Mouse (Mus musculus) spleen, adult 2 months (tissue): ENCODE results near the gene Sstr3. TPM values are rescaled to one million over a fixed set of nuclear protein-coding genes. Genes with fewer than 3 reads are reported as not detected.

Experiments used
- DNase-seq, 2 experiments: peaks; one replicate each; pipeline versions ENCODE4 v3.0.0 to v3.0.0-alpha.2; 2012 to 2021; ENCODE audit warnings: low spot score in 2 of 2, low read depth in 1 of 2
- H3K27ac ChIP-seq: fragments of 200-500 bp; 2 replicates; pipeline ENCODE4 v1.5.1; 2012; ENCODE audit warnings: low read length, inconsistent platforms; ENCODE audit not compliant: insufficient read depth
- H3K27me3 ChIP-seq: fragments of 200-500 bp; 2 replicates; pipeline ENCODE4 v1.6.1; 2012; ENCODE audit warnings: mild to moderate bottlenecking, moderate library complexity, low read length, inconsistent platforms; ENCODE audit not compliant: control insufficient read depth, insufficient read depth
- H3K36me3 ChIP-seq: fragments of 200-500 bp; 2 replicates; pipeline ENCODE4 v1.6.1; 2012; ENCODE audit warnings: mild to moderate bottlenecking, low read length, inconsistent platforms; ENCODE audit not compliant: control insufficient read depth, insufficient read depth
- H3K4me1 ChIP-seq: fragments of 200-500 bp; 2 replicates; pipeline ENCODE4 v1.6.1; 2011; ENCODE audit warnings: inconsistent platforms; ENCODE audit not compliant: control insufficient read depth, insufficient read depth, insufficient read length
- H3K4me3 ChIP-seq: fragments of 200-500 bp; 2 replicates; pipeline ENCODE4 v1.5.1; 2011; ENCODE audit warnings: mild to moderate bottlenecking, inconsistent platforms; ENCODE audit not compliant: insufficient read depth, insufficient read length; ENCODE audit errors: extremely low read depth
- CTCF ChIP-seq: fragments of 200-500 bp; IDR thresholded peaks from 2 replicates; pipeline ENCODE4 v1.5.1; 2011; ENCODE audit warnings: mild to moderate bottlenecking, inconsistent platforms; ENCODE audit not compliant: insufficient read depth, insufficient read length, insufficient replicate concordance; ENCODE audit errors: extremely low read depth
- POLR2A ChIP-seq: fragments of 200-500 bp; IDR thresholded peaks from 2 replicates; pipeline ENCODE4 v1.6.1; 2011; ENCODE audit warnings: low read depth, low read length, inconsistent platforms
- WGBS: fragments of 180-500 bp; shearing (Covaris S2); methylation state at CpG from one replicate; pipeline ENCODE4 v1.1.7; 2018; 5-methylcytosine and 5-hydroxymethylcytosine counted together
- polyA plus RNA-seq: library from polyadenylated mRNA; depleted of rRNA; stranded (reverse); fragments of >200 nt; gene quantifications from 2 replicates; pipeline ENCODE4 v1.2.3, GENCODE M21; 2012

The Sstr3 gene
- polyA plus RNA-seq, 1 experiment, result 0.26 TPM

DNA sequence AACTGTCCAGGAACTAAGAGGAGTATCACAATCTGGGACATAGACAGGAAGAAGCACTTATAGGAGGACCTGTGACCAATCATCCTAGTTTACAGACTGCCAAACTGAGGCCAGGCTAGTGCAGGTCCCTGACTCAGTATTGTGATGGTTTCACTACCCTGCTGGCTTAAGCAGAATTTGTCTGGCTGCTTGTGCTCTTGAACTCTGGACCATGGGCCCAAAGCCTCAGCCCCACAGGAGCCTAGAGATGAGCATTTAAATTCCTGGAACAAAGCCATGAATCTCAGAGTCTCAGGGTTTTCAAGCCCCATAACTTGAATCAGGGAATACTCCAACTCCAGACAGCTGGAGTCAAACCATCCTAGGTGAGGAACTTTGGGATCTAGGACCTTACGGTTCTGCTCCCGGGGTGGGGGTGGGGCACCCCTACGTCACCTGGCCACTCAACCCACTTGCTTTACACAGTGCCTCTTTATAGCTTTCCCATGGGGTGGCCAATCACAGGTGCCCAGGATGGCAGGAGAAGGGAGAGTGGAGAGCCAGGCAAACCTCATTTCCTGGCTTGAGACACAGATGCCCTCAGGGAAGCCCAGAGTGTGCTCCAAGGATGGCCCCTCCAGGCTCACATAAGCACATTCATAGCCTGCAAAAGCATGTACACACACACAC is 2.3 kb downstream of the Sstr3 start:
- Histone ChIP-seq H3K27me3 (no peaks in the 10 kb centered on the region), H3K36me3 (no peaks in the 10 kb centered on the region), H3K4me1 (no peaks in the 10 kb centered on the region), H3K27ac (no peak overlapping the region), H3K4me3 (no peak overlapping the region)
- WGBS, result 92% methylated on average over 3 of the region's 3 CpGs
- DNase-seq, result no peak
- no peak for TF ChIP-seq CTCF
- TF ChIP-seq POLR2A, result no peak

DNA sequence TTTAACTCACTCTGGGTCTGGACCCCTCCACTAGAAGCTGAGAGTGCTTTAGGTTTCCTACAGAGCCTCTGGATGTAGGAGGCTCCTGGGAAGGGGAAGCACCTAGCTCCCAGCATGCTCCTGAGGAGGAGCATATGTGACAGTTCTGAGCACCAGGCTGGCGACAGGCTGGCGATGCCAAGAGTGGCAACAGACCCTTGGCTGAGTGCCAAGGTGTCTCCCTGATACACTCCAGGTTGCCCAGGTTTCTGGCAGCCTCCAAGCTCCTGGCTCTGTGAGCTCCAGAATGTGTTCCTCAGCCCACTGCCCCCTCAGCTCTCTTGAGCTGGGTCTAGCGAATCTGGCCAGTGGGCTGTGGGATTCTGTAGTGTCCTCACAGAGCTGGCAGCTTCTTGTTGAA is 2.9 kb downstream of the Sstr3 start:
- no peak overlapping the region for H3K4me3 ChIP-seq
- TF ChIP-seq CTCF (no peak), POLR2A (no peak)
- H3K27ac ChIP-seq, result no peak overlapping the region
- no peak for DNase-seq
- no peaks in the 10 kb centered on the region for H3K27me3 ChIP-seq
- no peaks in the 10 kb centered on the region for H3K36me3 ChIP-seq
- no peaks in the 10 kb centered on the region for H3K4me1 ChIP-seq
- WGBS, result 68% methylated on average over 3 of the region's 3 CpGs

DNA sequence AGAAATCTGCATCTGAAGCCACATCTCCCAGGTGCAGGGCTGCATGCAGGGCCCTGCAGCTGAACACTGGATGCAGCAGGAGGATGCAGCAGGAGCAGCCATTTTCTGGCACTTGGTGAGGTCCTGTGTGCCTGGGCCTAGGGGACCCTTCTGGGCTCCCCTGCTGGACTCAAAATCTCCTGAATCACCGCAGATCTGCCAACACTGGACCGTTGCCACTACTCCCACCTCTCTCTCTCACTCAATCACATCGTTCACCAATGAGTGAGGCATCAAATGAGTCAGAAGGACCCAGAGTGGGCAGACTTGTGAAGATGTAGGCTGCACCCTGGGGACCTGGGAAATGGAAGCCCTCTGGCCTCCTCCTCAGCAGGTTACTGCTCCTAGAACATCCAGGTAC is 3.4 kb downstream of the Sstr3 start:
- no peak for DNase-seq
- Histone ChIP-seq H3K4me3 (no peak overlapping the region), H3K27me3 (no peaks in the 10 kb centered on the region), H3K4me1 (no peaks in the 10 kb centered on the region), H3K27ac (no peak overlapping the region), H3K36me3 (no peaks in the 10 kb centered on the region)
- 86% methylated on average over 3 of the region's 3 CpGs for WGBS
- TF ChIP-seq CTCF (no peak), POLR2A (no peak)

DNA sequence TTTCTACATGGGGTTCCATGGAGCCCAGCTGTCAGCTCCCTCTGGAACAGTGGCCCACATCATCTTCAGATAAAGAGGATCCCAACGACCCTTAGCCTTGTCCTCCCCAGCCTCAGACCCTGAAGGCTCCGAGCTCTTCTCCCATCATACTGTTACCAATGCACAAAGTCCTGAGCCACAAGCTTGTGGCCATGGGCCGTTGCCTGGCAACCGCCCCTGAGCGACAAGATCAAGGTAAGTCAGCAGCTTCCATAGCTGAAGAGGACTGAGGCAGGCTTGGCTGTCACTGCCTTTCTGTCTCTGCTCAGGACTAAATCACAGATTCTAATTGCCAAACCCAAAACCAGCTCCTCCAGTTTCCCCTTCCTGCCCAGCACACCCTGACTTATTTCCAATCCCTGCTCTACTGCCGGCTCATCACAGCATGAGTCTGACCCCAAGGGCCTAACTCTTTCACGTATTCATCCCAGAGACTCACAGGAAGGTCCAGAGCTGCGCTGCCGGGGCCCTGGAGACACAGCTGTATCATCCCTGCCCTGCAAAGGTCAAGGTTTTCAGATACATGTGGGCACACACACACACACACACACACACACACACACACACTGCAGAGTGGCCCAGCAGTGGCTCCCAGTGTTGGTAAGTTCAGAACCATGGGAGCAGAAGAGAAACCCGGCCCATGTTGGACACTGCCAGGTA is 8.6 kb downstream of the Sstr3 start:
- no peaks in the 10 kb centered on the region for H3K36me3 ChIP-seq
- H3K4me3 ChIP-seq, result no peak overlapping the region
- 83% methylated on average over 10 of the region's 10 CpGs for whole genome bisulfite sequencing
- DNase-seq, result no peak
- H3K27me3 ChIP-seq, result no peaks in the 10 kb centered on the region
- H3K27ac ChIP-seq, result no peak overlapping the region
- no peaks in the 10 kb centered on the region; the same call in 1 of the 2 replicates for H3K4me1 ChIP-seq
- TF ChIP-seq CTCF (no peak), POLR2A (no peak)

DNA sequence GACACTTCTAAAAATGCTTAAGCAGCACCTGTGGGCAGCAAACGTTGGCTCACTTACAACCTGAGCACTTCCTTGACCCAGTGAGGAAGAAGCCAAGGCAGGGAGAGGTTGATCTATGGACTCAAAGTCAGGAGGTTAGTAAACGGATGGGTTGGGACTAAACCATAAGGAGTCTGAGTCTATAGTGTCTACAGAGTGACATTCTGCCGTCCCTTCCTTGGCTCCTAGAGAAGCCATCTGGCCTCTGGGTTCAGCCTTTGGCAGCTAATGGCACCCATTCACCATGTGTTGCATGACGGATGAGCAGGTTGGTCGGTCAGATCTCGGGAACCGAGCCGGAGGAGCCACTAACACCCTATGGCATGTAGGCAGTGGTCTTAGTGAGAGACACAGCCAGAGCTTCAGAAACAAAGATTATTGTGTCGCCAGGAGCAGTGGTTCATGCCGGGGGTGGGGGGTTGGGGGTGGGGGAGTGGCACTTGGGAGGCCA is 11.1 kb downstream of the Sstr3 start:
- Histone ChIP-seq H3K36me3 (no peaks in the 10 kb centered on the region), H3K4me3 (no peak overlapping the region), H3K27me3 (no peaks in the 10 kb centered on the region), H3K27ac (no peak overlapping the region), H3K4me1 (peaks cover 6% of the 10 kb centered on the region; the same call in 1 of the 2 replicates)
- 85% methylated on average over 10 of the region's 10 CpGs for WGBS
- DNase-seq, result no peak
- no peak for TF ChIP-seq CTCF

DNA sequence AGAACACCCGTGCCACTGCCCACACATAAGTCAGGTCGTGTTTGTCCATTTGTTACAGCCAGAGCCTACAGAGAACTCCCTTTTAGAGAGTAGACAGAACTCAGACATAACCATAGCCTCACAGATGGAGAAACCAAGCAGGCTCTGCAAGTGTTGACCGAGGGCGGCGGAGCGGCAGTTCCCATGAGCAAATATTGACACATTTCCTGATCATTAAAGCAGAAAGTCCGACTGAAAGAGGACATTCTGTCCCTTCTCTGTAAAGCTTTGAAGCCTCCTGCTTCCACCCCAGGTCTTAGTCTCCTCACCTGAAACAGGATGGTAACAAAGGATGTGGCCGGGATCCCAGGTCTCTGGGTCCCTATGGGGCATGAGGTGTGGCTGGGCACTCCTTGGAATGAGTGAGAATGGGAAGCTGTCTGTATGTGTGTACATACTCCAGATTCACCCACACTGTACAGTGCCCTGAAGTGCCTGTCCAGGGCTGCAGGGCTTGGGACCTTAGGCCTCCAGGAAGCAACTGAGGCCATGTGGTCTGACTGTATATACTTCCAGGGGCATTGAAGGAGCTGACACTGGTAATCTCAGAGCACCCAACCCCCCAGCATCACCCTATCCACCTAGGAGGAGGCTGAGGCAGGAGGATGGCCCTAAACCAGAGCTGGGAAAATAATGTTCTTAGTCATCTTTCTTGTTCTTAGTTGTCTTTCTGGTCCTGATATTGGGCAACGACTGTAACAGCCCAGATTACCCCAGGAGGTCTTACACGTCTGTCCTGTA is 11.7 kb downstream of the Sstr3 start:
- Histone ChIP-seq H3K36me3 (no peaks in the 10 kb centered on the region), H3K27ac (no peak overlapping the region), H3K27me3 (no peaks in the 10 kb centered on the region), H3K4me1 (peaks cover 7% of the 10 kb centered on the region; the same call in 1 of the 2 replicates), H3K4me3 (no peak overlapping the region)
- WGBS, result 84% methylated on average over 10 of the region's 10 CpGs
- no peak for DNase-seq
- TF ChIP-seq POLR2A (no peak), CTCF (no peak)

DNA sequence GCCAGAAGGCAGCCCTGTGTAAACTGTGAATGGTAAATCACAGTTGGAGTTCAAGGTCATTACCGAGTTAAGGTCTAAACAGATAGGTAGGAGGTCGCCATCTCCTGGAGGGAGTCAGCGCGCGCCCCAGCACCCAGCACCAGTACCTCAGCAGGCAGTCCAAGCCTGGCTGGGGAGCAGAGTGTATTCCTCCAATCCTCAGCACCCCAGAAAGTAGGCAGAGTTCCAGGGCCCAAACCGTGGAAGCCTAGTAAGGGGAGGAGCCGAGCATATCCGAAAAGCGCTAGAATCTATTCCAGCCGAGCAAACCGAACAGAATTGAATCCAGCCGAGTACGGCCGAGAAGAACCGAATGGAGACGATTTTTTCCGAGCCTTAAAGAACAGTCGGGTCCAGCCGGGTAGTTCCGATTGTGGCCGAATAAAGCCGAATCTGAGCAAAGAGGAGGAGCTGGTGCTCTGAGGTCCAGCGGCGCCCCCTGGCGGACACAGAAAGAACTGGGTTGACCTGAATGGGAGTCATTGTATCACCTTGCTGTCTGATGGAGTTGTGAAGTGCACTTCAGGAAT is 12.5 kb downstream of the Sstr3 start:
- no peaks in the 10 kb centered on the region for H3K36me3 ChIP-seq
- H3K4me1 ChIP-seq, result peaks cover 7% of the 10 kb centered on the region; the same call in 1 of the 2 replicates
- WGBS, result under 1% methylated on average over 25 of the region's 25 CpGs
- H3K4me3 ChIP-seq, result peak overlapping the region; percentile 57
- H3K27ac ChIP-seq, result peak overlapping the region; percentile 74
- TF ChIP-seq POLR2A, result no peak
- TF ChIP-seq CTCF, result peak; percentile 98
- DNase-seq, result peak; percentile 95 to 99
- H3K27me3 ChIP-seq, result no peaks in the 10 kb centered on the region
